Mouse (Mus musculus) stomach, embryonic 16.5 days (tissue): ENCODE data around the gene Rpl37. TPM values are rescaled to one million over a fixed set of nuclear protein-coding genes. Genes with fewer than 3 reads are reported as not detected.

Experiments
- ATAC-seq: fragments of 200-750 bp; cut with Nextera tagmentation; 2 replicates; pipeline ENCODE4 v1.8.0; 2017; ENCODE audit warnings: moderate number of reproducible peaks, moderate TSS enrichment; ENCODE audit not compliant: insufficient read depth, low FRiP score
- H3K27ac ChIP-seq: fragments of 300-500 bp; sonication (generic); 2 replicates; pipeline ENCODE4 v1.5.1; 2014; ENCODE audit warnings: low read length
- H3K27me3 ChIP-seq: fragments of 300-500 bp; sonication (generic); 2 replicates; pipeline ENCODE4 v1.6.1; 2014; ENCODE audit warnings: low read length, control low read depth, mixed read lengths; ENCODE audit not compliant: control insufficient read depth, insufficient read depth
- H3K36me3 ChIP-seq: fragments of 300-500 bp; sonication (generic); 2 replicates; pipeline ENCODE4 v1.6.1; 2014; ENCODE audit warnings: low read length; ENCODE audit not compliant: control insufficient read depth, insufficient read depth
- H3K4me1 ChIP-seq: fragments of 300-500 bp; sonication (generic); 2 replicates; pipeline ENCODE4 v1.6.1; 2014; ENCODE audit warnings: low read length, control low read depth, mixed read lengths; ENCODE audit not compliant: control insufficient read depth, insufficient read depth
- H3K4me2 ChIP-seq: fragments of 300-500 bp; sonication (generic); 2 replicates; pipeline ENCODE4 v1.6.1; 2014; ENCODE audit warnings: low read depth, low read length, mixed read lengths
- H3K4me3 ChIP-seq: fragments of 300-500 bp; sonication (generic); replicated peaks from 2 replicates; pipeline ENCODE4 v1.5.1; 2014; ENCODE audit warnings: mild to moderate bottlenecking, low read length
- H3K9ac ChIP-seq: fragments of 300-500 bp; sonication (generic); 2 replicates; pipeline ENCODE4 v1.6.1; 2014; ENCODE audit warnings: low read length
- H3K9me3 ChIP-seq: fragments of 300-500 bp; sonication (generic); replicated peaks from 2 replicates; pipeline ENCODE4 v1.6.1; 2016; ENCODE audit warnings: low read length, control low read depth; ENCODE audit not compliant: control insufficient read depth
- WGBS: fragments of 180-500 bp; shearing (Covaris S2); extraction: QIAGEN DNeasy Blood & Tissue Kit; methylation state at CpG from one replicate; pipeline ENCODE4 v1.1.7; 2014; 5-methylcytosine and 5-hydroxymethylcytosine counted together
- polyA plus RNA-seq: library from polyadenylated mRNA; unstranded; fragments of >200 nt; fragmentation: Nextera tagmentation; extraction: Ambion mirVana; gene quantifications from 2 replicates; pipeline ENCODE4 v1.2.1, GENCODE M21; 2015

The Rpl37 gene
- polyA plus RNA-seq, 1 experiment from 2014 or later = 593 TPM

DNA sequence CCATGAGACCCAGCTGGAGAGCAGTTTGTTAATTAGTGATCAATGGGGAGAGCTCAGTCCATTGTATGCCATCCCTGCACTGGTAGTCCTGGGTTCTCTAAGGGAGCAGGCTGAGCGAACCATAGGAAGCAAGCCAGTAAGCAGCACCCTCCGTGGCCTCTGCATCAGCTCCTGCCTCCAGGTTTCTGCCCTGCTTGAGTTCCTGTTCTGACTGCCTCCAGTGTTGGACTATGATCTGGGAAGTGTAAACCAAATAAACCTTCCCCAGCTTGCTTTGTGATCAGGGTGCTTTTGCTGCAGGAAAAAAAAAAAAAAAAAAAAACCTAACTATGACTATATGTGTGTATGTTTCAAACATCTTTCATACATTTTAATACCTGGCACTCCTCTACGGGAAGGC lies 16.9 kb downstream of the Rpl37 start:
- Histone ChIP-seq H3K4me3 (no peak overlapping the region), H3K9ac (no peak overlapping the region), H3K4me2 (no peak overlapping the region), H3K9me3 (no peaks in the 10 kb centered on the region), H3K36me3 (no peaks in the 10 kb centered on the region), H3K4me1 (no peaks in the 10 kb centered on the region), H3K27ac (no peak overlapping the region), H3K27me3 (no peaks in the 10 kb centered on the region)
- 79% methylated on average over 3 of the region's 3 CpGs for WGBS
- peak; percentile 25; the same call in 1 of the 2 replicates for ATAC-seq

DNA sequence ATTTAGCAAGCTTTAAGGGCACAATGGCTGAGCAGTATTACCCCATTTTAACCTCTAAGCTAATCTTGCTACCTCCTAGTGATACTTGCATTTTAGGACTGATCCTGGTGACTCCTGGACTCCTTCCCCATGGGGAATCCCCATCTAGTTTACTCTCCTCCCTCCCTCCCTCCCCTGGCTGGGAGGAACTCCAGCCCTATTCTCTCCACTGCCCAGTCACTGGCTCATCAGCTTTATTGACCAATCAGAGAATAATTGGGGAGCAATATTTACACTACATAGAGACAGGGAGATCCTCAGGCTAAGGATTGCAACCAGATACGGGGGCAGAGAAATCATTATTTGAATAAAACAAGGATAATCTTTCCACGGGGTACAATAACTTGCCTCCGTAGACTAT lies 17.7 kb downstream of the Rpl37 start:
- H3K4me2 ChIP-seq = no peak overlapping the region
- H3K27ac ChIP-seq = no peak overlapping the region
- H3K4me3 ChIP-seq = no peak overlapping the region
- 68% methylated on average over 3 of the region's 3 CpGs for WGBS
- no peaks in the 10 kb centered on the region for H3K36me3 ChIP-seq
- H3K9ac ChIP-seq = no peak overlapping the region
- ATAC-seq = no peak
- H3K4me1 ChIP-seq = no peaks in the 10 kb centered on the region
- H3K27me3 ChIP-seq = no peaks in the 10 kb centered on the region
- H3K9me3 ChIP-seq = no peaks in the 10 kb centered on the region

DNA sequence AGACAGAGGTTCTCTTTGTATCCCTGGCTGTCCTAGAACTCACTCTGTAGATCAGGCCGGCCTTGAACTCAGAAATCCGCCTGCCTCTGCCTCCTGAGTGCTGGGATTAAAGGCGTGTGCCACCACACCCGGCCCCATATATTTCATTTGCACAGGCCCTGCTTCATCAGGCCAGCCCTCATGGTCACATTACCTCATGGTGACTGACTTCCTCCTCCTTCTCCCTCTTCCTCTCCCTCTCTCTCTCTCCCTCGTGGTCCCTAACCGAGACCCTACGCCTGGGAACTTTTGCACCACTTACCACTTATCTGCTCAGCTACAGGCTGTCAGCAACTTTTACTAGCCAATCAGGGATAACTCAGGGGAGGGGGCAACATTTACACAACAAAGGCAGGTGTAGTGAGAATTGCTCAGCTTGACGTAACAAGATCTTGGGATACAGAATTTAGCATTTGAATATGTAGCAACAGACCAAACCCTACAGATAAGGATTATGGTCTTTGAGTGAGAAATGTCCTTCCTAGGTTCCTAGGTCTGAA lies 18.6 kb downstream of the Rpl37 start:
- no peak for ATAC-seq
- no peak overlapping the region for H3K27ac ChIP-seq
- H3K27me3 ChIP-seq = no peaks in the 10 kb centered on the region
- no peak overlapping the region for H3K9ac ChIP-seq
- no peak overlapping the region for H3K4me3 ChIP-seq
- no peak overlapping the region for H3K4me2 ChIP-seq
- no peaks in the 10 kb centered on the region for H3K4me1 ChIP-seq
- no peaks in the 10 kb centered on the region for H3K9me3 ChIP-seq
- WGBS = 80% methylated on average over 8 of the region's 8 CpGs
- H3K36me3 ChIP-seq = no peaks in the 10 kb centered on the region

DNA sequence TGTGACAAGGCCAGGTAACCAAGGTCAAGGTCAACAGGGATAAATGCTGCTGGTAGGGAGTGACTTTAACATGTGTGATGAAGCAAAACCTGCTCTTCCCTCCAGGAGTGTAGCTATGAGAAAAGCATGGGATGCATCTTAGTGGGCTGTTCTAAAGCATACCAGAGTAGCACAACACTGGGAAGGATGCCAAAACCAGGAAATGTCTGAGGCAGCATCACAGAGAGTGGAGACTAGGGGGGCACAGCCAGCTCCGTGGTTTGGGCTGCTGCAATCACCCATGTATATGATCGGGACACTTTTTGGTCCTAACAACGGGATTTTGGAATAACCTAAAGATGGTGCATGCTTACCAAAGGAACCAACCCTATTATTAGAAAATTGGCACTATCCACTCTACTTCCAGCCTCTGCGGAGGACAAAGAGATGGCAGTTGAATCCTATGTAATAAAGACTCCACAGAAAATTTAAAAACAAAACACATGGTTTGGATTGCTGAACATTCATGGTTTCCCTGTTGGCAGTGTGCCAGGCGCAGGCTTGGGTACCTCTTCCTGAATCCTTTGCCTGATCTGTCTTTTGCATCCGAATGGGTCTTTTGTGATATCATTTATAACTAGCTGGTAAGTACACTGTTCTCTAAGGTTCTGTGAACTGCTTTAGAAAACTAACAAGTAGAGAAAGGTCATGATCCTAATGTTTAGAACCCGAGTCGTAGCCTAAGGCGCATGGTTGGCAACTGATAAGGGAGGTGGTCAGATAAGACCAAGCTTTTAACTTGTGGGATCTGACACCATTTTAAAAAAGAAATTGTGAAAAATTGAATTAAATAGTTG lies 21.8 kb downstream of the Rpl37 start:
- WGBS = 62% methylated on average over 9 of the region's 9 CpGs
- H3K9me3 ChIP-seq = no peaks in the 10 kb centered on the region
- no peak overlapping the region for H3K27ac ChIP-seq
- H3K4me1 ChIP-seq = no peaks in the 10 kb centered on the region
- H3K36me3 ChIP-seq = no peaks in the 10 kb centered on the region
- H3K4me3 ChIP-seq = no peak overlapping the region
- no peaks in the 10 kb centered on the region for H3K27me3 ChIP-seq
- H3K4me2 ChIP-seq = no peak overlapping the region
- ATAC-seq = no peak
- no peak overlapping the region for H3K9ac ChIP-seq

DNA sequence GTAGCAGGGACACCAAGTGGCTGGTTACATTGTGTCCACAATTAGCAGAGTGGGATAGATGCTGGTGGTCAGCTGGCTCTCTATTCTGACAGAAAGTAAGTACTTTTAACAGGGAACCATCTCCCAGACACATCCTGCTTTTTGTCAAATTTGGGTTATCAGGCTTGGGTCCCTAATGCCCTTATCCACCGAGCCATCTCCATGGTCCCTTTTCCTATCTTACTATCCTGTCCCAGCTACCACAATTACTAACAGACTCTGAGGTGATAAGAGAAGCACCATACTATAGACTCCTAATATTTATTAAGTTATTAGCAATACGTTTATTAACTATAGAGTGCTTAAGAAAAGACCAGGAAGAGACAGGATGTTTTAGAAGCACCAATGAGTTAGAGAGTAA lies 22.9 kb downstream of the Rpl37 start:
- Histone ChIP-seq H3K4me2 (no peak overlapping the region), H3K4me1 (no peaks in the 10 kb centered on the region), H3K27ac (no peak overlapping the region), H3K36me3 (no peaks in the 10 kb centered on the region), H3K9ac (no peak overlapping the region), H3K4me3 (no peak overlapping the region), H3K9me3 (no peaks in the 10 kb centered on the region), H3K27me3 (no peaks in the 10 kb centered on the region)
- 75% methylated on average over 2 of the region's 2 CpGs for WGBS
- ATAC-seq = no peak

DNA sequence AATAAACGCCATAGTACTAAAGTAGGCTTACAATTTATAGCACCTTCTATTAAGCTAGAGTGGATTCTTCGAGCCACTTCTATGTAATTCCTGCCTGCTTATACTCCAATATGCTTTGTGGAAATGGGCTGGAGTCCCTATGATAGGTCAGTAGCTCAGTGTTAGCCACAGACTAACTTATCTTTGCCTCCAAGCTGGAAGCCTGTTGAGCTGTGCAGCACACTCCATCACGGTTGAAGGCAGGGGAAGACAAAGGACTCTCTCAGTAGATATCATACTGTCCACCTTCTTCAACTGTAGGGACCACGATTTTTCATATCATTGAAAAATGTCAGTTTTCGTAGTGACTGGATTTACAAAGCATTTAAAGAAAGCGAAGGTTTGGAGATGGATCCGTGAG lies 23.4 kb downstream of the Rpl37 start:
- no peak overlapping the region for H3K9ac ChIP-seq
- no peak overlapping the region for H3K4me2 ChIP-seq
- peaks cover 3% of the 10 kb centered on the region for H3K4me1 ChIP-seq
- no peaks in the 10 kb centered on the region for H3K36me3 ChIP-seq
- WGBS = 85% methylated on average over 7 of the region's 7 CpGs
- H3K4me3 ChIP-seq = no peak overlapping the region
- no peak for ATAC-seq
- no peaks in the 10 kb centered on the region for H3K27me3 ChIP-seq
- H3K27ac ChIP-seq = no peak overlapping the region
- H3K9me3 ChIP-seq = no peaks in the 10 kb centered on the region

DNA sequence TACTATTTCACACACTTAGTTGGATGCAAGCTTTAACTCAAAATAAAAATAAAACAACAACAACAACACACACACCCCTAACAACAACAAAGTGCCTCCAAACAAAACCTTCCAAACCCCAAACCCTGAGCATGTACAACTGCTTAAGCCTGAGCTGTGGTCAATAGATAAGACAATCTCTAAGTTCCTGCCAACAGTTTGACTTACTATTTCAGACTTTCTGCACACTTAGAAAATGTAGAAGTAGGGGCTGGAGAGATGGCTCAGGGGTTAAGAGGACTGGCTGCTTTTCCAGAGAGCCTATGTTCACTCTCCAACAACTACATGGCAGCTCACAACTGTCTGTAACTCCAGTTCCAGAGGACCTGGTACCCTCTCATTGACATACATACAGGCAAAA lies 23.9 kb downstream of the Rpl37 start:
- H3K36me3 ChIP-seq = no peaks in the 10 kb centered on the region
- no peak overlapping the region for H3K9ac ChIP-seq
- peaks cover 8% of the 10 kb centered on the region for H3K4me1 ChIP-seq
- H3K27ac ChIP-seq = no peak overlapping the region
- H3K27me3 ChIP-seq = no peaks in the 10 kb centered on the region
- no peak overlapping the region for H3K4me3 ChIP-seq
- no peaks in the 10 kb centered on the region for H3K9me3 ChIP-seq
- no peak overlapping the region for H3K4me2 ChIP-seq
- no peak for ATAC-seq

DNA sequence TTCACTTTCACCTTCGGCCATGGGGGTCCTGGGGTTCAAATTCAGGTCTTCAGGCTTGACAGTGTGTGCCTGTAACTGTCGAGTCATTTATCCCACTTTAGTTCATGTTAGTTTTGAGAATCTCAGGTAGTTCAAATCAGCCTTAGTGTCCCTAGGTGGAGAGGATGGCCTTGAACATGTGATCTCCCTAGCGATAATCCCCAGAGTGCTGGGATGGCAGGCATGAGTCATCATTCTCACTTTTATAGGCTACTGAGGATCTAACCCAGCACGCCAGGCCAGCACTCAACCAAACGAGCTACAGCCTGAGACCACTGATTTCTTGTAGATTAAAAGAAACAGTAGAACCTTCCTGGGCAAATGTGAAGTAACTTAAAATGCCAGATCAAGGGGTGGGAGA lies 25.6 kb downstream of the Rpl37 start:
- WGBS = 64% methylated on average over 5 of the region's 5 CpGs
- Histone ChIP-seq H3K27ac (no peak overlapping the region), H3K4me1 (peaks cover 12% of the 10 kb centered on the region), H3K9me3 (no peaks in the 10 kb centered on the region), H3K4me2 (no peak overlapping the region), H3K27me3 (no peaks in the 10 kb centered on the region), H3K4me3 (no peak overlapping the region), H3K9ac (no peak overlapping the region), H3K36me3 (no peaks in the 10 kb centered on the region)
- no peak for ATAC-seq

DNA sequence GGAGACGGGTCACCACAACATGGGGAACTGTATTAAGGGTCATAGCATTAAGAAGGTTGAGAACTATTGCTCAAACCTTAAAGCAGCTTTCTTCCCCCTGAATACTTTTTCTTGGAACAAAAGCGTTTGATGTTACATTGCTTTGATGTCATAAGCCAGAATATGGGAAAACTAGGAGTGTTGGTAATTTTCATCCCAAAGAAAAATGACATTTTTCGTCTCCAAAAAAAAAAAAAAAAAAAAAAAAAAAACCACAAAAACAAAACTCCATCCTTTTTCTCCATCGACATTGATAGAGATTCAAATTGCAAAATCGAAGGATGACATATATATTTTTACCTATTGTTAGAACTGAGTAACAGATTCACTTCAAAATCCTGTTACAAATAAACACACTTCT lies 26.3 kb downstream of the Rpl37 start:
- Histone ChIP-seq H3K4me3 (no peak overlapping the region), H3K36me3 (no peaks in the 10 kb centered on the region), H3K9ac (no peak overlapping the region), H3K4me2 (no peak overlapping the region), H3K4me1 (peaks cover 12% of the 10 kb centered on the region), H3K27ac (no peak overlapping the region), H3K9me3 (no peaks in the 10 kb centered on the region), H3K27me3 (no peaks in the 10 kb centered on the region)
- 65% methylated on average over 5 of the region's 5 CpGs for WGBS
- no peak for ATAC-seq
